Mouse (Mus musculus) stomach, embryonic 16.5 days (tissue): ENCODE data around the gene Adh1. TPM values are rescaled to one million over a fixed set of nuclear protein-coding genes. Genes with fewer than 3 reads are reported as not detected.
A peak's percentile ranks its signal among the peaks of the same experiment; 100 is the strongest.

Experiments
- ATAC-seq: fragments of 200-750 bp; cut with Nextera tagmentation; 2 replicates; pipeline ENCODE4 v1.8.0; 2017; ENCODE audit warnings: moderate number of reproducible peaks, moderate TSS enrichment; ENCODE audit not compliant: insufficient read depth, low FRiP score
- H3K27ac ChIP-seq: fragments of 300-500 bp; sonication (generic); 2 replicates; pipeline ENCODE4 v1.5.1; 2014; ENCODE audit warnings: low read length
- H3K27me3 ChIP-seq: fragments of 300-500 bp; sonication (generic); 2 replicates; pipeline ENCODE4 v1.6.1; 2014; ENCODE audit warnings: low read length, control low read depth, mixed read lengths; ENCODE audit not compliant: control insufficient read depth, insufficient read depth
- H3K36me3 ChIP-seq: fragments of 300-500 bp; sonication (generic); 2 replicates; pipeline ENCODE4 v1.6.1; 2014; ENCODE audit warnings: low read length; ENCODE audit not compliant: control insufficient read depth, insufficient read depth
- H3K4me1 ChIP-seq: fragments of 300-500 bp; sonication (generic); 2 replicates; pipeline ENCODE4 v1.6.1; 2014; ENCODE audit warnings: low read length, control low read depth, mixed read lengths; ENCODE audit not compliant: control insufficient read depth, insufficient read depth
- H3K4me2 ChIP-seq: fragments of 300-500 bp; sonication (generic); 2 replicates; pipeline ENCODE4 v1.6.1; 2014; ENCODE audit warnings: low read depth, low read length, mixed read lengths
- H3K4me3 ChIP-seq: fragments of 300-500 bp; sonication (generic); replicated peaks from 2 replicates; pipeline ENCODE4 v1.5.1; 2014; ENCODE audit warnings: mild to moderate bottlenecking, low read length
- H3K9ac ChIP-seq: fragments of 300-500 bp; sonication (generic); 2 replicates; pipeline ENCODE4 v1.6.1; 2014; ENCODE audit warnings: low read length
- H3K9me3 ChIP-seq: fragments of 300-500 bp; sonication (generic); replicated peaks from 2 replicates; pipeline ENCODE4 v1.6.1; 2016; ENCODE audit warnings: low read length, control low read depth; ENCODE audit not compliant: control insufficient read depth
- WGBS: fragments of 180-500 bp; shearing (Covaris S2); extraction: QIAGEN DNeasy Blood & Tissue Kit; methylation state at CpG from one replicate; pipeline ENCODE4 v1.1.7; 2014; 5-methylcytosine and 5-hydroxymethylcytosine counted together
- polyA plus RNA-seq: library from polyadenylated mRNA; unstranded; fragments of >200 nt; fragmentation: Nextera tagmentation; extraction: Ambion mirVana; gene quantifications from 2 replicates; pipeline ENCODE4 v1.2.1, GENCODE M21; 2015

The Adh1 gene
- polyA plus RNA-seq, 1 experiment from 2014 or later = 92.5 TPM

DNA sequence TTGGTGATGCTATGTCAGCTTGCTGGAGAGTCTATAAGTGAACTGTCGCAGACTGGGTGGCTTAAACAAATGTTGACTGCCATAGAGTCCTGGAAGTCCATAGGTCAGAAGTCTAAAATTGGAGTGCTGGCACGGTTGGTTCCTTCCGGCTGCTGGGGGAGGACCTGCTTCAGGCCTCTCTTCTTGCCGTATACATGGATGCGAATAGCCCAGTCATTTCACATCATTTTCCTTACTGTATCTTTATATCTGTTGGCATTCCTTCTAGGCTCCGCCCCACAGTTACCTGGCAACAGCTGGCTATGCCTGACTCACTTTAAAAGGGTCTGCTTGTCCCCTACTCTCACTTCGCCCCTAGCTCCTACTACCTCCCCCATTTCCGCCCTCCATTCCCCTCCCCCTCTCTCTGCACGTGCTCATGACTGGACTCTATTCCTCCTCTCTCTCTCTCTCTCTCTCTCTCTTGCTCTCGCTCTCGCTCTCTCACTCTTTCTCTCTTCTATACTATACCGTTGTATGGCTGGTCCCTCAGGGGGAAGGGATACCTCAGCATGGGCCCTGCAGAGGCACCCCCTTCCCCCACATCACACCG is 36.3 kb upstream of the Adh1 start:
- H3K4me1 ChIP-seq = no peaks in the 10 kb centered on the region
- H3K27me3 ChIP-seq = no peaks in the 10 kb centered on the region
- no peak overlapping the region for H3K4me3 ChIP-seq
- H3K27ac ChIP-seq = no peak overlapping the region
- no peaks in the 10 kb centered on the region for H3K36me3 ChIP-seq
- 82% methylated on average over 13 of the region's 13 CpGs for whole genome bisulfite sequencing
- H3K9ac ChIP-seq = no peak overlapping the region
- no peaks in the 10 kb centered on the region for H3K9me3 ChIP-seq
- no peak for ATAC-seq
- no peak overlapping the region for H3K4me2 ChIP-seq

DNA sequence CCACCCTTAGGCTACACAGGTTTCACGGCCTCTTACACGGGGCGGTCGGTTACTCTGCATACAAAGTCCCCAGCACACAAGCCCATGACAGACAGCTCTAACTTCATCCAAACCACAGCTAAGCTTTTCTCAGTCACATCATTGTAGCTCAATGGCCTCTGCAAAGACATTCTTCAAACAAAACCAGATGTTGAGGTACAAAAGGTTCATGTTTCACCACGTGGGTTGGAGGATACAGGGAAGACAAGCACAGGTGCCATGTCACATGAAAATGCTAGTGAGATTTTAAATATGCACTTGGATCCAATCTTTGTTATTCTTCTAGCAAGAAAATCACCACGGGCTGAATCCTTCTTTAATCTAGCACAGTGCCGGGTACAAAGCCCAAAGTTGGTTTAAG is 35.5 kb upstream of the Adh1 start:
- 63% methylated on average over 6 of the region's 7 CpGs for WGBS
- no peaks in the 10 kb centered on the region for H3K36me3 ChIP-seq
- H3K27me3 ChIP-seq = no peaks in the 10 kb centered on the region
- no peak overlapping the region for H3K9ac ChIP-seq
- H3K9me3 ChIP-seq = no peaks in the 10 kb centered on the region
- no peaks in the 10 kb centered on the region for H3K4me1 ChIP-seq
- ATAC-seq = no peak; the same call in 1 of the 2 replicates
- no peak overlapping the region for H3K4me2 ChIP-seq
- peak overlapping the region; percentile 0; the same call in 1 of the 2 replicates for H3K27ac ChIP-seq
- no peak overlapping the region for H3K4me3 ChIP-seq

DNA sequence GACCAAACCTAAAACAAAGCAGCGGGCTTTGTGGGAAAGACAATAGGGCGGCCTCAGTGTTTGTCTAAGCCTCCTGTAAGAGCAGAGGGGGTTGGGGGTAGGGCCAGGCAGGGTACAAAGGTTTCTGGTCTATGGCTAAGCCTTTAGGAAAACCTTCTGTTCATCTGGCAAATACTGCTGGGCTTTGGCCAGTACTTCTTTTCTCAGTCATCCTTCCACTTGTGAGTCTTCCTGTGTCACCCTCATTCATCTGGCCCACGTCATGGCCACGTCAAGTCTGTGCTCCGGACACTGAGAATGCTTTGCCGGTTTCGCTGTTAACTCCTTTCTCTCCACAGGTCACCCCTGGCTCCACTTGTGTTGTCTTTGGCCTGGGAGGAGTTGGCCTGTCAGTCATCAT is 34.9 kb upstream of the Adh1 start:
- Histone ChIP-seq H3K4me2 (no peak overlapping the region), H3K27ac (peak overlapping the region; percentile 11; the same call in 1 of the 2 replicates), H3K4me3 (no peak overlapping the region), H3K27me3 (no peaks in the 10 kb centered on the region), H3K36me3 (no peaks in the 10 kb centered on the region), H3K9me3 (no peaks in the 10 kb centered on the region), H3K4me1 (no peaks in the 10 kb centered on the region), H3K9ac (no peak overlapping the region)
- 51% methylated on average over 7 of the region's 7 CpGs for WGBS
- ATAC-seq = peak; percentile 57; the same call in 1 of the 2 replicates

DNA sequence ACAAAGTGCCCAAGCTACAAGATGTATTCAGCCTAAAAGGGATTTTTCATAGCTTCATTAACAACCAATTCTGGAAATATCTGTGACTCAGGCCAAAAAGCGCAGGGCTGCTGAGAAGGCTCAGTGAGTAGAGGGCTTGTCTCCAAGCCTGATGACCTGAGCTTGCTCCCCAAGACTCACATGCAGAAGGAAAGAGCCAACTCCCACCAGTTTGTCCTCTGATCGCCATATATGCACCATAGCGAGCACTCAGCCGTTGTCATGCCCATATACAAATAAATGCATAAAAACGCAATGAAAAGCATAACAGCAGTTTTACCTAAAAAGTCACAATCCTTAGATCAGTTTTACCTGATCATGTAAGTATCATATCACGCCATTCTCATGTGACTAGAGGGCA is 34.3 kb upstream of the Adh1 start:
- Histone ChIP-seq H3K27me3 (no peaks in the 10 kb centered on the region), H3K27ac (no peak overlapping the region), H3K9me3 (no peaks in the 10 kb centered on the region), H3K9ac (no peak overlapping the region), H3K4me2 (no peak overlapping the region), H3K4me3 (no peak overlapping the region), H3K4me1 (no peaks in the 10 kb centered on the region), H3K36me3 (no peaks in the 10 kb centered on the region)
- 95% methylated on average over 6 of the region's 6 CpGs for WGBS
- ATAC-seq = no peak

DNA sequence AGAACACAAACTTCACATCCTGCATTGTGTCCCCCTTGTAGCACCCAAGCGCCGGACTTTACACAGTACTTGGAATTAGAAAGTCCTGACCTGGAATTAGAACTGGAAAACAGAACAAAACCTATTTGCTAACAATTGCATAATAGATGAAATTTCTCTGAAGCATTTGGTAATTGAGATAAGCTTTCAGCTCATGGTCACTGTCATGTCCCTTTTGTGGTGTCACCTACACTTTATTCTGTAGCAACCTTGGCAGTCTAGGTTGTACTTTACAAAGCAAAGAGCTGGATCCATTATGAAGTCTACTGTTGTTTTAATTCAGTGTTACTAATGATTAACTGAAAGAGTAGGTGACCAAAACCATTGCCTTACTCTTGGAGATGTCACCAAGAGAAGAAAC is 33.7 kb upstream of the Adh1 start:
- 78% methylated on average over 2 of the region's 2 CpGs for WGBS
- no peak for ATAC-seq

DNA sequence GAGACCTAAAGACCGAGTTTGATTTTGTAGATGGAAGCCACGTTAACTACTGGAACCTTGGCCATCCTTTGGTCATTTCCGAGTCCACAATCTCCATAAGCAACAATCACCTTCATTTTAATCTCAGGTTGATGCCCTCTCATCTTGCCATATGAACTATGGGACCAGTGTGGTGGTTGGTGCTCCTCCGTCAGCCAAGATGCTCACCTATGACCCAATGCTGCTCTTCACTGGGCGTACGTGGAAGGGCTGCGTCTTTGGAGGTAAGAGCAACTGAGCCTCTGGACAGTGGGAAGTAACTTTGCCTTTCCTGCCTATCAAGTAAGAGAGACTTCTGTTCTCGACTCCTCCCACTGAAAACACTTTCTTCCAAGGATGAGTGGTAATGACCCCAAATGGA is 33.0 kb upstream of the Adh1 start:
- no peak overlapping the region for H3K4me2 ChIP-seq
- no peaks in the 10 kb centered on the region for H3K36me3 ChIP-seq
- 91% methylated on average over 8 of the region's 8 CpGs for whole genome bisulfite sequencing
- H3K4me1 ChIP-seq = no peaks in the 10 kb centered on the region
- ATAC-seq = no peak
- no peaks in the 10 kb centered on the region for H3K9me3 ChIP-seq
- H3K9ac ChIP-seq = no peak overlapping the region
- H3K27ac ChIP-seq = no peak overlapping the region
- no peaks in the 10 kb centered on the region for H3K27me3 ChIP-seq
- H3K4me3 ChIP-seq = no peak overlapping the region

More for the DNA sequence above, 33.7 kb upstream of the Adh1 start:
- no peaks in the 10 kb centered on the region for H3K36me3 ChIP-seq
- no peak overlapping the region for H3K9ac ChIP-seq
- H3K4me3 ChIP-seq = no peak overlapping the region
- H3K27ac ChIP-seq = no peak overlapping the region
- no peaks in the 10 kb centered on the region for H3K9me3 ChIP-seq
- H3K4me2 ChIP-seq = no peak overlapping the region
- no peaks in the 10 kb centered on the region for H3K4me1 ChIP-seq
- H3K27me3 ChIP-seq = no peaks in the 10 kb centered on the region

DNA sequence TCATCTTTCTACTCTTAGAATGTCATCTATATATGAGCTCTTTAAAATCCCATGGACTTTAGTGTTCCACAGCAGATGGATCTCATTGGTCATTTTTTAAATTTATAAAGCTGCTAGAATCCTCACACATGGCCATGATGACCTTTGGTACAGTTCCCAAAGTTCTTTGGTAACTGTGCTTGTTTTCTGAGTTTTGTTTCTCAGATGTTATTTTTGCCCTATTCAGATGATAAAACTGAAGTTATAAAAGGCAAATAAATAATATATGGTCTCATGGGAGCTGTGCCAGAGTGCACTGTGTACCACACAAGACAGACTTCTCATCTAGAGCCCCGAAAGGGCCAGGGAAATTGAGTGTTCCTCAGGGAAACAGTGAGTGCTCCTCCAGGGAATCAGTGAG is 31.3 kb upstream of the Adh1 start:
- Histone ChIP-seq H3K36me3 (no peaks in the 10 kb centered on the region), H3K4me3 (no peak overlapping the region), H3K9ac (no peak overlapping the region), H3K4me1 (no peaks in the 10 kb centered on the region), H3K4me2 (no peak overlapping the region), H3K27me3 (no peaks in the 10 kb centered on the region), H3K9me3 (no peaks in the 10 kb centered on the region), H3K27ac (no peak overlapping the region)
- no peak for ATAC-seq
- 89% methylated on average over 1 of the region's 1 CpGs for WGBS

DNA sequence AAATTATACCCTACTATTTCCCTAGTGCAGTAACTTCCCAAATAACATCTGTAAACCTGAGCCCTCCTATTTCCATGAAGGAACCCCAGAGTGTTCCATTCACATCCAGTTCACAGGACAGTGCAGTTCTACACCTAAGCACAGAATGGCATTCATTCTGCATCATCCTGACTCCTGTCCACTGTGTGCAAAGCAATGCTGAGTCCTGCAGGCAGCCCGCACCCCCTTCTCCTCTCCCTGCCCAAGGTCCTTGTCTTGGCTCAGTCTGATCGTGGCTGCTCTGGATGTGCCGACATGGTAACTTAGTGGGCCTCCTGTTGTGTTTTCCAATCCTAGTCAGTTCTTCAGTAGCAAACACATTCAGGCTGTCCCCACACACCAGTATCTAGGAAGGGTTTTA is 30.5 kb upstream of the Adh1 start:
- Histone ChIP-seq H3K36me3 (no peaks in the 10 kb centered on the region), H3K9ac (no peak overlapping the region), H3K4me1 (no peaks in the 10 kb centered on the region), H3K27me3 (no peaks in the 10 kb centered on the region), H3K4me2 (no peak overlapping the region), H3K4me3 (no peak overlapping the region), H3K27ac (no peak overlapping the region), H3K9me3 (no peaks in the 10 kb centered on the region)
- ATAC-seq = no peak
- WGBS = 85% methylated on average over 3 of the region's 3 CpGs

DNA sequence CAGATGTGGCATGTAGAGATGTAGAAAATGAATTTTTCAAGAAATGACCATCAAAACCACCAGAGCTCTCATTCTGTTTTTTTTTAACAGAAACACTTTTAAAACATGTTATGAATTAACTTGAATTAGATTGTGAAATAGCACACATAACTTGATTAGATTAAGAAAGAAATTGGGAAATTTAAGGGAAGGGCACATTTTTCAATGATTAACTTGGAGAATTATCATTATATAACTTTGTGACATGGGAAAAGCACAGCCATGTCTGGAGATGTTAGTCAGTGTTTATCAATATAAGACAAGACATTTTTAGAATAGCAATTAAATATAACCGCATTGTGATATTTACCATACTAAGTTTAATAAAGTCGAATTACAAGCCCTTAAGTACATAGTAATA is 29.3 kb upstream of the Adh1 start:
- H3K27me3 ChIP-seq = no peaks in the 10 kb centered on the region
- H3K4me3 ChIP-seq = no peak overlapping the region
- no peak overlapping the region for H3K9ac ChIP-seq
- H3K4me2 ChIP-seq = no peak overlapping the region
- 70% methylated on average over 2 of the region's 2 CpGs for WGBS
- no peak overlapping the region for H3K27ac ChIP-seq
- no peaks in the 10 kb centered on the region for H3K9me3 ChIP-seq
- no peaks in the 10 kb centered on the region for H3K4me1 ChIP-seq
- ATAC-seq = no peak
- no peaks in the 10 kb centered on the region for H3K36me3 ChIP-seq
